Mouse (Mus musculus): ENCODE measurements at regions not wholly inside any gene's neighbourhood (a gene's known extent, or its start where the extent isn't known, plus 50 kb on each side); places are given as distances from the start of the nearest gene placed in this dataset.

DNA sequence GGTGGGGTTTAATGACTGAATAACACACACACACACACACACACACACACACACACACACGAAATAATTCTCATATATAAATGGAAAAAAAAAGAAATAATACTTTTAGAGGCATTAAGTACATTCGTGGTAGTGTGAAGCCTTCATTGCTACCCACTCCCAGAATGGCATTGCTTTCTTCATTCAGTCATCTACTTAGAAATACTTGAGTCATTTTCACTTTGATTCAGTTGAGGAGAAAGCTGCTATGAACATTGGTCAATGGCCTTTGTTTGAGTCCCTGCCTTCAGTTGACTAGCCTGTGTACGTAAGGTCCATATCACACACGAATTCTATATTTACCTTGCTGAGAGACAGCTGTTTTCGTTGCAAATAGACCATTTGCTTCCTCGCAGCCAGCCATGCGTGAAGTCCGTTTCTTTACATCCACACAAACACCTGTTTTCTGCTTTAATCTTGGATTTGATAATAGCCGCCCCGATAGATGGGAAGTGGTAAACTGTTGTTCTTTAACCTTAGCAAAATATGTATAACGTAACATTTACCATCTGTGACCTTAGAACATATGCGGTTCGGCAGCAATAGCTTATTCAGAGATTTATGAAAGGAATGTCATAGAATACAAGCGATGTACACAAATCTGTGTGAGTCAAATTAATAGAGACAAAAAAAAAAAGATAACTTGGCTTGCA lies 72.3 kb upstream of the Cpm start:
- no peaks in the 10 kb centered on the region for H3K27me3 ChIP-seq (ENCODE audit: control insufficient read depth, insufficient read depth, low read length)
- H3K27ac ChIP-seq (ENCODE audit: low read length), result no peak overlapping the region
- no peak overlapping the region for H3K4me3 ChIP-seq (ENCODE audit: low read length)
- 77% methylated on average over 14 of the region's 14 CpGs for WGBS
- no peaks in the 10 kb centered on the region for H3K36me3 ChIP-seq (ENCODE audit: control insufficient read depth, insufficient read depth)
- no peak overlapping the region for H3K4me2 ChIP-seq (ENCODE audit: low read depth, low read length)
- no peak overlapping the region for H3K9ac ChIP-seq (ENCODE audit: low read length)
- H3K9me3 ChIP-seq (replicated peaks; ENCODE audit: control insufficient read depth, low read length), result no peaks in the 10 kb centered on the region
- ATAC-seq (replicated peaks; ENCODE audit: extremely low read depth, insufficient read depth, low FRiP score), result no peak
- no peaks in the 10 kb centered on the region for H3K4me1 ChIP-seq (ENCODE audit: control insufficient read depth, insufficient read depth, low read length)

GRCm38 (mm10) chr10:117556027-117556789 lies 73.1 kb upstream of the Cpm start:
- Histone ChIP-seq H3K4me2 (ENCODE audit: low read depth, low read length) (no peak overlapping the region), H3K4me3 (ENCODE audit: low read length) (no peak overlapping the region), H3K9ac (ENCODE audit: low read length) (no peak overlapping the region), H3K27me3 (ENCODE audit: control insufficient read depth, insufficient read depth, low read length) (no peaks in the 10 kb centered on the region), H3K4me1 (ENCODE audit: control insufficient read depth, insufficient read depth, low read length) (no peaks in the 10 kb centered on the region), H3K9me3 (replicated peaks; ENCODE audit: control insufficient read depth, low read length) (0 out of 2 replicates have a peak, but pooled peaks cover 4% of the 10 kb centered on the region), H3K27ac (ENCODE audit: low read length) (no peak overlapping the region), H3K36me3 (ENCODE audit: control insufficient read depth, insufficient read depth) (no peaks in the 10 kb centered on the region)
- no peak for ATAC-seq (replicated peaks; ENCODE audit: extremely low read depth, insufficient read depth, low FRiP score)
- 42% methylated on average over 15 of the region's 15 CpGs for WGBS

DNA sequence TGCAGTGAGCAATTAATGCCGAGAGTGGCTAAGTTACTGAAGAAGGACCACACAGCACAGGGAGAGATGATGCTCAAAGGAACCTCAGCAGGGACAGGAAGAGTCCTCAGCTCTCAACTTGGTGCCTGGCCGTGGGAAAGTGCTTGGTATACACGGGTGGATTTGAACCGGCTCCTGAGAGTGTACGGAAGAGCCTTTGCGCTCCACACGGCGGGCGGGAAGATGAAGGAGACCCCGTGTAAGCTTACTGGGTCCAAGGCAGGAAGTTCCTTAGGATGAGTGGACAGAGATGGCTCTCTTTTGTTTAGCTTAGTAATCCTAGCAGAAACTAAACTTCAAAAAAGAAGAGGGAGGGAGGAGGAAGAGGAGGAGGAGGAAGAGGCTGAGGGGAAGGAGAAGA lies 73.8 kb upstream of the Cpm start:
- Histone ChIP-seq H3K4me1 (ENCODE audit: control insufficient read depth, insufficient read depth, low read length) (no peaks in the 10 kb centered on the region), H3K4me2 (ENCODE audit: low read depth, low read length) (no peak overlapping the region), H3K9me3 (replicated peaks; ENCODE audit: control insufficient read depth, low read length) (0 out of 2 replicates have a peak, but pooled peaks cover 4% of the 10 kb centered on the region), H3K4me3 (ENCODE audit: low read length) (no peak overlapping the region), H3K27me3 (ENCODE audit: control insufficient read depth, insufficient read depth, low read length) (no peaks in the 10 kb centered on the region), H3K27ac (ENCODE audit: low read length) (no peak overlapping the region), H3K9ac (ENCODE audit: low read length) (no peak overlapping the region), H3K36me3 (ENCODE audit: control insufficient read depth, insufficient read depth) (no peaks in the 10 kb centered on the region)
- ATAC-seq (replicated peaks; ENCODE audit: extremely low read depth, insufficient read depth, low FRiP score), result no peak
- WGBS, result 82% methylated on average over 10 of the region's 10 CpGs

DNA sequence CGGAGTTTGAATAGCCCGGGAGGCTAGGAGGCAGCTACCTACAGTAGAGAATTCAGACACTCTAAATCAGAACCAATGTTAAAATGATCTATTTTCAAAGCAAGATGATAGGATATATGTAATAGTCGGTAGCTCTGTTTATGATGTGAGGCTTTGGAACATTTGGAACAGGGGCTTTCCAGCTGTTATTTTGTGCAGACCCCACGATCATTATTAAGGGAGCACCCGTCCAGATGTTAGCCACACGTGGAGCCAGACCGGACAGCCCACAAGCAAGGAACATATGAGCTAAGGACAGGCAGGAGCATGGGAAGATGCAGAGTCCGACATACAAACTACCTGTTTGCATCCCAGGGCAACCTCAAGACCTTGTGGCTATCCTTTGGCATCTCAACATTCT lies 74.3 kb upstream of the Cpm start:
- ATAC-seq (replicated peaks; ENCODE audit: extremely low read depth, insufficient read depth, low FRiP score), result no peak
- H3K4me2 ChIP-seq (ENCODE audit: low read depth, low read length), result no peak overlapping the region
- no peaks in the 10 kb centered on the region for H3K27me3 ChIP-seq (ENCODE audit: control insufficient read depth, insufficient read depth, low read length)
- no peak overlapping the region for H3K27ac ChIP-seq (ENCODE audit: low read length)
- 81% methylated on average over 8 of the region's 8 CpGs for WGBS
- no peak overlapping the region for H3K4me3 ChIP-seq (ENCODE audit: low read length)
- H3K9me3 ChIP-seq (replicated peaks; ENCODE audit: control insufficient read depth, low read length), result 0 out of 2 replicates have a peak, but pooled peaks cover 4% of the 10 kb centered on the region
- no peaks in the 10 kb centered on the region for H3K4me1 ChIP-seq (ENCODE audit: control insufficient read depth, insufficient read depth, low read length)
- H3K9ac ChIP-seq (ENCODE audit: low read length), result no peak overlapping the region
- H3K36me3 ChIP-seq (ENCODE audit: control insufficient read depth, insufficient read depth), result no peaks in the 10 kb centered on the region

GRCm38 (mm10) chr10:117554533-117554932 lies 74.8 kb upstream of the Cpm start:
- H3K4me2 ChIP-seq (ENCODE audit: low read depth, low read length), result no peak overlapping the region
- 0 out of 2 replicates have a peak, but pooled peaks cover 4% of the 10 kb centered on the region for H3K9me3 ChIP-seq (replicated peaks; ENCODE audit: control insufficient read depth, low read length)
- no peak for ATAC-seq (replicated peaks; ENCODE audit: extremely low read depth, insufficient read depth, low FRiP score)
- H3K4me3 ChIP-seq (ENCODE audit: low read length), result no peak overlapping the region
- H3K9ac ChIP-seq (ENCODE audit: low read length), result no peak overlapping the region
- no peaks in the 10 kb centered on the region for H3K4me1 ChIP-seq (ENCODE audit: control insufficient read depth, insufficient read depth, low read length)
- no peaks in the 10 kb centered on the region for H3K36me3 ChIP-seq (ENCODE audit: control insufficient read depth, insufficient read depth)
- H3K27me3 ChIP-seq (ENCODE audit: control insufficient read depth, insufficient read depth, low read length), result no peaks in the 10 kb centered on the region
- H3K27ac ChIP-seq (ENCODE audit: low read length), result no peak overlapping the region
- WGBS, result 53% methylated on average over 6 of the region's 6 CpGs

- H3K4me2 ChIP-seq (ENCODE audit: low read depth, low read length), result no peak overlapping the region
- H3K36me3 ChIP-seq (ENCODE audit: control insufficient read depth, insufficient read depth), result no peaks in the 10 kb centered on the region
- no peak overlapping the region for H3K27ac ChIP-seq (ENCODE audit: low read length)
- 0 out of 2 replicates have a peak, but pooled peaks cover 4% of the 10 kb centered on the region for H3K9me3 ChIP-seq (replicated peaks; ENCODE audit: control insufficient read depth, low read length)
- H3K4me3 ChIP-seq (ENCODE audit: low read length), result no peak overlapping the region
- no peaks in the 10 kb centered on the region for H3K4me1 ChIP-seq (ENCODE audit: control insufficient read depth, insufficient read depth, low read length)
- H3K27me3 ChIP-seq (ENCODE audit: control insufficient read depth, insufficient read depth, low read length), result no peaks in the 10 kb centered on the region
- 85% methylated on average over 15 of the region's 15 CpGs for WGBS
- ATAC-seq (replicated peaks; ENCODE audit: extremely low read depth, insufficient read depth, low FRiP score), result no peak
- no peak overlapping the region for H3K9ac ChIP-seq (ENCODE audit: low read length)
These were observed 75.8 kb upstream of the Cpm start for GRCm38 (mm10) chr10:117553211-117554186.

- Histone ChIP-seq H3K27ac (ENCODE audit: low read length) (no peak overlapping the region), H3K9me3 (replicated peaks; ENCODE audit: control insufficient read depth, low read length) (0 out of 2 replicates have a peak, but pooled peaks cover 4% of the 10 kb centered on the region), H3K9ac (ENCODE audit: low read length) (no peak overlapping the region), H3K4me1 (ENCODE audit: control insufficient read depth, insufficient read depth, low read length) (no peaks in the 10 kb centered on the region), H3K36me3 (ENCODE audit: control insufficient read depth, insufficient read depth) (no peaks in the 10 kb centered on the region), H3K27me3 (ENCODE audit: control insufficient read depth, insufficient read depth, low read length) (no peaks in the 10 kb centered on the region), H3K4me3 (ENCODE audit: low read length) (no peak overlapping the region), H3K4me2 (ENCODE audit: low read depth, low read length) (no peak overlapping the region)
- no peak for ATAC-seq (replicated peaks; ENCODE audit: extremely low read depth, insufficient read depth, low FRiP score)
- 79% methylated on average over 9 of the region's 9 CpGs for WGBS
These were observed 77.1 kb upstream of the Cpm start for GRCm38 (mm10) chr10:117552049-117552652.

DNA sequence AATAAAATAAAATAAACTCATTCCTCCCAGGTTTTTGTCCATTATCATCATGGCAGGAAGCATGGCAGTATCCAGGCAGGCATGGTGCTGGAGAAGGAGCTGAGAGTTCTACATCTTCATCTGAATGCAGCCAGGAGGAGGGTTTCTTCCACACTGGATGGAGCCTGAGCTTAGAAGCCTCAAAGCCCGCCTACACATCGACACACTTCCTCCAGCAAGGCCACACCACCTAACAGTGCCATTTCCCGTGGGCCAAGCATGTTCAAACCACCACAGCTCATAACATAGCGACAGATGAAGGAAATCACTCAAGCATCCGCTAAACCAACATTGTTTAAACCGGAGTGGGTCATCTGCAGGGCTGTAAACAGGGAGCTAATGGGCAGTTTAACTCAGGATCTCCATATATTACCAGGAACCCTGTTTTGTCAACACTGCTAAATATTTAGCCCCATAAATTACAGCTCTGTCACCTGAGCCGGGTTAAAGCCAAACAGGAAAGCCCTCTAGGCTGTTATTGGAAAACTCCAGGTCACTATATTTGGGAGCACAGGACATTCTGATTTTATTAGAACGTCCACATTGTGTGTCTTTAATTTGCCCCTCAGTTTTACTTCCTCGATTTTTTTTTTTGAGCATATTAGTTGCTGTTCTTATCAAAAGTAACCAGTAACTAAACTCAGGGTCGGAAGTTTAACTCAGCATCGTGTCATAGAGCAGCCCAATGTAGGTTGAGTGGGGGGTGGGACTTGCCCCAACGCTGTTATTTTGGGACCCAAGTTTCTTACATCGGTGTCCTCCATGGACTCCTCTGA lies 77.9 kb upstream of the Cpm start:
- 77% methylated on average over 13 of the region's 13 CpGs for WGBS
- Histone ChIP-seq H3K4me2 (ENCODE audit: low read depth, low read length) (no peak overlapping the region), H3K27ac (ENCODE audit: low read length) (no peak overlapping the region), H3K9ac (ENCODE audit: low read length) (no peak overlapping the region), H3K27me3 (ENCODE audit: control insufficient read depth, insufficient read depth, low read length) (no peaks in the 10 kb centered on the region), H3K36me3 (ENCODE audit: control insufficient read depth, insufficient read depth) (no peaks in the 10 kb centered on the region), H3K4me3 (ENCODE audit: low read length) (no peak overlapping the region), H3K9me3 (replicated peaks; ENCODE audit: control insufficient read depth, low read length) (0 out of 2 replicates have a peak, but pooled peaks cover 4% of the 10 kb centered on the region), H3K4me1 (ENCODE audit: control insufficient read depth, insufficient read depth, low read length) (no peaks in the 10 kb centered on the region)
- no peak for ATAC-seq (replicated peaks; ENCODE audit: extremely low read depth, insufficient read depth, low FRiP score)

Measured in heart, embryonic 16.5 days (tissue).